Mouse (Mus musculus): ENCODE data around the gene Kpnb1.

DNA sequence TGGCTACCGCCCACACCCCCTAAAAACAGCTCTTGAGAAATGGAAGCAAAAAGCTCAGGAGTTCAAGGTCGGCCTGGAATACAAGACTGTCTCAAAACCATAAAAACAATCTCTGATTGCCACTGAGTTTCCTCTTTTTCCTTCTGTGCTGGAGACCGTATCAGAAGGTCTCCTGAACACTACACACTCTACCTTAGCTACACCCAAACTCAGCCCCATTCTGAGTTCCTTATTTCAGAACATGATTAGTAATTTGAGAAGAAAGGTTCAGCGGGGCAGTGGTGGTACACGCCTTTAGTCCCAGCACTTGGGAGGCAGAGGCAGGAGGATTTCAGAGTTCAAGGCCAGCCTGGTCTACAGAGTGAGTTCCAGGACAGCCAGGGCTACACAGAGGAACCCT, 6.6 kb downstream of the Kpnb1 start:
- TF ChIP-seq POLR2A (IDR thresholded peaks at IDR 0.05; ENCODE audit: extremely low read depth, insufficient read depth, low read length) (no peak), CTCF (IDR thresholded peaks at IDR 0.05; ENCODE audit: extremely low read depth, insufficient read depth, low read length) (no peak)
